Mouse (Mus musculus) induced T-regulatory cell, adult 2 months (primary cell): ENCODE data around the gene Gm45140.

Source experiments
- DNase-seq: peaks from one replicate; pipeline ENCODE4 v3.0.0-alpha.2; 2012; ENCODE audit warnings: low read depth

The Gm45140 gene

DNA sequence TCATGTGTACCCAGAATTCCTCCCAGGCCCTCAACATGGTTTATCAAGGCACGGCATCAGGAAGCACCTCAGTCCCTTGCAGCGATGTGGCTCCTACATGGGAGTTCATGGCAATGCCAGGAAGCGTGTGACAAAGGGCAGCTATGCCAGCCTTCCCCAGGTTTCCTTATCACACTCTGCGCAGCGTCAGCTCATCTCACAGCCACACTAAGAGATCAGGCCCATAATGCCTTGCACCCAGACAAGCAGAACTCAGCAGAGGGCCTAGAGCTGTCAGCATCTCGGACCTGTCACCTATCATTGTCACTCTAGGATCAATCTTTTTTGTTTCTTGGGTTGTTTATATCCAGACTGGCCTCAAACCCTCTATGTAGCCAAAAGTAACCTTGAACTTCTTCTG lies 36.0 kb downstream of the Gm45140 start:
- no peak for DNase-seq

DNA sequence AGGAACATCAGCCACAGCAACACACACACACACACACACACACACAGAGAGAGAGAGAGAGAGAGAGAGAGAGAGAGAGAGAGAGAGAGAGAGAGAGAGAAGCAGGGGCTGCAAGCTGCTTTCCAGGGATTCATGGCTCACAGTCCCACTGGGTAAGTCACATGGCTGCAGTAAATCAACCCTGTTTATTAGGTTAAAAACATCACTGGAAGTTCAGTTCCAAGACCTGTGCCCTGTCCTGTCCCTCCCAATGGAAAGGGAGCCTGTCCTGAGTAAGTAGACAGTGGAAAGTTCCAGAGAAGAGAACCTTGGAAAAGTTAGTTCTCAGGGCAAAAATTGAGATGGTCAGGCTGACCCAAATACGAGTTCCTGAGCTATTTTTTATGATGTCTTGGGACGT lies 38.3 kb downstream of the Gm45140 start:
- DNase-seq: no peak

DNA sequence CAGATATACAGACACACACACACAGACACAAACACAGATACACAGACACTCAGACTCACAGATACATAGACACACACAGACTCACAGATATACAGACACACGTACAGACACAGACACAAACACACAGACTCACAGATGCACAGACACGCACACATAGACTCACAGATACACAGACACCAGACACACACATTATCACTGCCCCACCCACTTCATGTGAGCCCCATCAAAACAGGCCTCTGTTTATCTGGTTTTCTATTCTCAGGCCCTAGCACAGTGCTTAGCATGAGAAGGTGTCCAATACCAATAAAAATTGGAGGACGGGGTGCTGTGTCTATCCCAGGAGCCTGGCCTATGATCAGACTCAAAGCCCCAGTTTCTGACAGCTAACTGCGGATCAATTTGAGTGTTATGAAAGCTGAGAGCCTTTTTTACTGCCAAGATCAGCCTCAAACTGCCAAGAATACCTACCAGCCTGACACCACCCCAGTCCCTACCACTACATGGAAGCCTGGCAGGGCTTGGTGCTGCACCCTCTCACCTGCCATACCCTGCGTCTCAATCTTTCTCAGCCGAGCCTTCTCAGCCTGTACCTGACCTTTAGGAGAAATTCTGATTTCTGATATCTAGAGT lies 39.2 kb downstream of the Gm45140 start:
- DNase-seq: no peak

DNA sequence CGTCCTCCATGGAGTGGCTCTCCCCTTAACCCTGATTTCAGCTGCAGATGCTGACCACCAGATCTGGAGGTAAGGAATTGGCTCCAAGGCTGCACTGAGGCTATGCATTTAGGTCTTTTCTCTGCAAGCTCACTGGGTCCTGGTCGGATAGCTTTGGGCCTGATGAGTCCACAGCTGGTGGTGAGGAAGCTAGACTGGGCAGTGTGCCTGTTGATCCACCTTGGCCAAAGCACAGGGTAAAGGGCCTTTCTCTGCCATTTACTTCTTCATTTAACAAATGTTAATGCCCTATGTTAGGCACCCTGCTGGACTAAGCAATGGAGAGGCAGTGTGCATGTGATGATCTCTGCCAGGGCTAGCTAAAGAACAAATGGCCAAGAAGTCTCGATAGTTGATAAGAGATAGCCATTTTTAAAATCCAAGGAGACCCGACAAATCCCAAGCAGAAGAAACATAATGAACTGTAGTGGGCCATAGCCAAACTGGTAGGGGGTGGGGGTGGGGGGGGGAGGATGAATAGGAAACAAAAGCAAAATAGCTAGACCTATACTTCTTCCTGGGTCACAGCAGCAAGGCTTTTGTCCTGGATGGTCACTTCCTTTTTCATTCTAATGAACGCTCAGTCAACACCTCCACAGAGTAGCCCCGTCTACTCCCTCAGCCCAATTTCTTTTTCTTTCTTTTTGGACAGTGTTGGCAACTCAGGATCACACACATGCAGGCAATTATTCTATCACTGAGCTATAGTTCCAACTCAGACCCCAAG lies 40.0 kb downstream of the Gm45140 start:
- DNase-seq: no peak

DNA sequence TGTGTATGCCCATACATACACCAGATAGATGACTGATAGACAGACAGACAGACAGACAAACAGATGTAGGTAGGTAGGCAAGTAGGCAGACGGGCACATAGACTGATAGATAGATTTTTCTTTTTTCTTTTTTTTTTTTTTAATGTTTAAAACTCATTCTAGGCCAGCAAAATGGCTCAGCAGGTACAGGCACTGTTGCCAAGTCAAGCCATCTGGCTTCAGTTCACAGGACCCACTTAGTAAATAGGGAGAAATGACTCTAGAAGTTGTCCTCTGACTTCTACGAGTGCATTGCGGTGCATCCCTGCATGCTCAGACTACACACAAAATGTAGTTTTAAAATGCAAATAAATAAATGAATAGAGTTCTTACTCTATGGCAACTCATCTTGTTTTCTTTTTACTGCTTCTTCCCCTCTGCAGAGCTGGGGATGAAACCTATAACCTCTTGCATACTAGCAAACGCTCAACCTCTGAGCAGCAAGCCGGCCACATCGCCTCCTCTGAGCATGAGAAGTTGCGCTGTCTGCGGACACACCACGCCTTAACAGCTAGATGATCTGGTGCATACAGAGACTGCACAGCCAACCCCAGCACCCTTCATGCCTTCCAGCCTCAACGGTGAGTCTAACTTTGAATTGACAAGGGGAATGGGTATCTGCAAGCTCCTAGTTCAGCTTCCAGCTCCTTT lies 41.6 kb downstream of the Gm45140 start:
- DNase-seq: no peak

DNA sequence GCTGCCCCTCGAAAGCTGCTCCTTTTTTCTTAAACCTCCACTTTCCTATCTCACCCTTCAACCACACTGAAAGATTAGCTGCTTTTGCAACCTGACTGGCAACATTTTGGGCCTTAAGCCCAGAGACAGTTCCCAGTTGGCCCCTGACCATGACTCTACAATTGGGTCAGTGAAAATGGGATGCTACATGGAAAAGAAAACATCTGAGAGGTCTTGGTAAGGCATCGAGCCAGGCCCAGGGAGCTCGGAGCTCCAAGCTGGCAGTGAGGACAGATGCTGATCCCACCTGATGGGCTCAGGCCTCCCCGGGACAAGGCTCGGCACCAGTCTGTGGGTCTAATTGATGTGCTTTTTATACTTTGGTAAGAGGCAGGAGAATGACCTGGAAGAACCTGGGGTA lies 43.8 kb downstream of the Gm45140 start:
- DNase-seq: no peak

DNA sequence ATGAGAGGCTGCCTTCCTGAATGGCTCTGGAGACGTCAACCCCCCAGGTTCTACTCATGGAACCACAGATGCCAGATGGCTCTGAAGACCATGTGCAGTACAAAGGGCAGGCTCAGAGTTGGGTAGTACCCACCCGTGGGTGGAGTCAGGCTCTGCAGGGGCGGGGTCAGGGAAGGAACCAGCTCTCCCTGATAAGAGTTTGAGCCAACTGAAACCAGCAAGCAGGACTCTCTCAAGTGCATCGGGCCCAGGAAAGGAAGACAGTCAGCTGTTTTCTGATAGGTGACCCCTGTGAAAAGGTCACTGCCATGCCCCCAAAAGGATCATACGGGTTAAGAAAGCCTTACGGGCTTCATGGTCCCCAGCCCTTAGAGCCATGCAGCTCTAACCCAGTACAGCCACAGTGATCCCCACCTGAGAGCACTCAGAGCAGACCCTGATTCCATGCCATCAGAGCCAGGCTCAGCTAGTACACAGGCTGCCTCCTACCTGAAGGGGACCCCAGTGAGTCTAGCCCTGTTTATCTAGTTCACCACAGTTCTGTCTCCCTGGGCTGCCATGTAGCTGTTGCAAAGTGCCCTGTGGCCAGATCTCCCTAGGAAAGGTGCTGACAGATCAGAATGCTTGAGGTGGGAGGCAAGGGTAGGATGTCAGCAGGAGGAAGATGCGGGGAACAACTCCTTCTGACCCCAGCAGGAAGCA lies 44.7 kb downstream of the Gm45140 start:
- no peak for DNase-seq

DNA sequence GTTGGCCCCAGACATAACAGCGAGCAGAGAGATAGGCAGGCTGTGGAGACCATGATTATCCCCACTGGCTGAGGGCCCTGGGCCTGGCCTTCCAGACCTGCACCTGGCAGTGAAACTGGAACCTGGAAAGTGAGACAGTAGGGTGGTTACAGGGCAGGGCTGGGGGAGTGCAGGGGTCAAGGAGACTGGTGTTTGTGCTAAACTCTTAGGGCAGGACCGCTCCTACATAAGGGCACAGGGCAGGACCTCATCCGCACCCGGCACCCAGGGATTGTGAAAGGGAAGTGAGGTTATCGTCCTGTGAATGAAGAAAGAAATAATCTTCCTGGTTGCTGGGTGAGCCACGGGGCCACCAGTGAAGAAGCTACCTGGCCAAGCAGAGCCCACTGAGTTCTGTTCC lies 45.8 kb downstream of the Gm45140 start:
- no peak for DNase-seq

DNA sequence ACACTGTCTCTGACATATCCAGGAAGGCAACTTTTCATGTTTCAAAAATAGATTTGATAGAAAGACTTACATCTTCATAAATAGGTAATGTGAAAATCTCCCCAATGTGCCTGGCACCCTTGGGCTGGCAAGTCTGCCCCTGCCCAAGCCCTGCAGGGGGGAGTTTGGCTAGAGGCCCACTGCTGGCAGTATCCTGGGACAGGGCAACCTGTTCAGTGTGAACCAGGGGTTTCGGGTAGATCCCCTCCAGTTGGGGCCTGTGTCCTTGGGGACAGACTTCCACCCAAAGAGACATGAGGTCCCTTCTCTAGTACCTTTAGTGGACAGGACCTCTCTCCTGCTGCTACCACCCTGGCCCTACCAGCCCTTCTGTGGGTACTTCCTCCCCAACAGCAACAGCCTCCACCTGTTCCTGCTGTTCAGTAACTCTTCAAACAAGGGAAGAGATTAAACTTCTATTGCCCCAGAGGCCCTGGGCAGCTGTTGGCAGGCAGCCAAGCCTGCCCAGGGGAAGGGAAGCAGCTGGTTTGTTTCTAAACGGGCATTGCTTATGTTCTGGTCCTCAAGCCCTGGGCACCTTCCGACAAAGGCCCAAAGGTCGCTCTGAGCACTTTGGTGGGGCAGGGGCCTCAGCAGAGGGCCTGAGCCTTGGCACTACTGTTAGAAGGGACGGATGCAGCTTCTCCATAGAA lies 46.6 kb downstream of the Gm45140 start:
- DNase-seq: no peak

DNA sequence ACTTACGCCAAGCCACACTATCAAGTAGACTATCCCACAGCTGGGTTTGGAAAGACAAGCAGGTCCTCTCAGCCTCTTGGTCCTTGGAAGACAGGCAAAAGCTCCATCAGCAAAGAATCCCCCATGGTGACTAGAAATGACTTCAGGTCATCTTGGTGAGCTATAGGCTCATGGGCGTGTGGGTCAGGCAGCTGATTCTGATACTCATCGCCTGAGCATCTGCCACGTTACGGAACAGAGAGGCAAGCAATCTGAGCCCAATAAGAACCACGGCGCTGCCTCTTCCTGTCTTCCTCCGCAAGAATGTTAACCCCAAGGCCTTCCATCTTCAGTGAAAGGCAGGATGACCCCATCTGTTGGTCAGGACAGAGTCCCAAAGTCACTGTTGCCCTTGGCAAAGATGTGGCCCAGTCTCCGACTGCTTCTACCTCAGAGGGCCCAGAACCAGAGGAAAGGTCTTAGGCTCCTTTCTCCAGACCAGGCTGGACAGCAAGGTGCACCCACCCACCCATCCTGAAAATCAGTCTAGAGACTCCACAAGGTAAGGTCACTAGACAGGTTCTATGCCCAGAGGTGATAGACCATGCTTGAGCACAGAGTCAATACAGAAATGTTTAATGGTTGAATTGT lies 47.2 kb downstream of the Gm45140 start:
- no peak for DNase-seq

DNA sequence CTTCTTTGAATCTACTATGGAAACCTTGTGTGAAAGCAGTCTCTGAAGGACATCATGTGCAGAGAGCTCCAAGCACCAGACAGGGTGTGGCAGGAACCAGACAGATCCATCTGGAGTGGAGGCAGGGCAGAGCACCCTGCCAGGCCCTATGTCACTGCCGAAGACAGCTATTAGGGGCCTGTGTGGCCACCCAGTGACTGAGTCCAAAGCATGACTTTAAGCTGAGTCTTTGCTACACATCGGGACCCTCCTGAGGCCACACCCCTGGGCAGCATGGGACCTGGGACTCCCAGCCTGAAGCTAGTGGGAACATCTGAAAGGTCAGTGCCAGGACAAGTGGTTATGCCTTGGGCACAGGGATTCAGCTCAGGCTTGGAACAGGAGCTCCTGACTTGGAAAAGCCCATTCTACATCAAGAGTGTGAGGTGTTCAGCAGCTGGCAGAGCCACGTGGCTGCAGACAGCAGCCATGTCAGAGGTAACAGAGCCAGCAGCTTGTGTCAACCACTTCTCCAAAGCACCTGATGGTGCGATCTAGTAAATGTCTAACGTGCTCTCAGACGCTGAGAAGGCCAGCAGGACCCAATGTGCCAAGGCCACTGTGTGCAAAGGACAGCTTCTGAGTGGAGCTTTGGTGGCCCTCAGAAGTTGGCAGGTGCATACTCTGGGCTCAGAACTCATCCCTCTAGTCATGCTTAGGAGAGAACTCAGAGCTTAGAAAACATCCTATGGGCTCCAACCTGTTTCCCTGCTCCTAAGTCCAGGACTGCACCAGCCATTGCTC lies 48.3 kb downstream of the Gm45140 start:
- DNase-seq: no peak

DNA sequence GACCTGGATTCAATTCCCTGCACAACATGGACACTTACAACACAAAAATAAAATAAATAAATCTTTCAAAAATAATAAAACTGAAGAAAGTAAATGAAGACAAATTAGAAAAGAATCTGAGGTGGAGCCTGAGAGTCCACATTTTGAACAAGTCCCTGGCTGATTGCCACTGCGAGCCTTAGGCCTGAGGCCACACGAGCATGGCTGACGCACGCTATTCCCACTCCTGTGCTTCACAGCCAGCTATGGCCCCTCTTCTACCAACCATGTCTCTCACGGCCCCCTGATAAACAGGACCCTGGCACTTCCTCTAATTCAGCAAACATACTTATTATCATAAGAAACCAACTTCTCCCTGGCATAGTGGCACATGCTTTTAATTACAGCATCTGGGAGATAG lies 49.0 kb downstream of the Gm45140 start:
- no peak for DNase-seq

DNA sequence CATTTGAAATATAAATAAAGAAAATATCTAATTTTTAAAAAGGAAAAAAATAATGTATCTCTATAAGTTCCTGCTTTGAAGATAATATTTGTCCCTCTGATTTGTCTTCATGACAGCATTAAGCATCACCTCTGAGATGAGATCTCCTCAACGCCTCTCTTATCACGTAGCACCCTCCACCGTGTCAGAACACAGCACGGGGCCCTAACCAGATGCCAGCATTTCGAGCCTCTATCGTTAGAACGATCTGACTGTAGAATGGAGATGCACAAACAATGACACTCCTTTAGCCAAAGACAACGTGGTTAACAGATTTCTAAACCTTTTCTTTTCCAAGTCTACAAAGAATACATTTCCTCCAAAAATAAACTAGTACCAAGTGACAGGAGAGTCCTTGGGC lies 51.6 kb downstream of the Gm45140 start:
- no peak for DNase-seq

DNA sequence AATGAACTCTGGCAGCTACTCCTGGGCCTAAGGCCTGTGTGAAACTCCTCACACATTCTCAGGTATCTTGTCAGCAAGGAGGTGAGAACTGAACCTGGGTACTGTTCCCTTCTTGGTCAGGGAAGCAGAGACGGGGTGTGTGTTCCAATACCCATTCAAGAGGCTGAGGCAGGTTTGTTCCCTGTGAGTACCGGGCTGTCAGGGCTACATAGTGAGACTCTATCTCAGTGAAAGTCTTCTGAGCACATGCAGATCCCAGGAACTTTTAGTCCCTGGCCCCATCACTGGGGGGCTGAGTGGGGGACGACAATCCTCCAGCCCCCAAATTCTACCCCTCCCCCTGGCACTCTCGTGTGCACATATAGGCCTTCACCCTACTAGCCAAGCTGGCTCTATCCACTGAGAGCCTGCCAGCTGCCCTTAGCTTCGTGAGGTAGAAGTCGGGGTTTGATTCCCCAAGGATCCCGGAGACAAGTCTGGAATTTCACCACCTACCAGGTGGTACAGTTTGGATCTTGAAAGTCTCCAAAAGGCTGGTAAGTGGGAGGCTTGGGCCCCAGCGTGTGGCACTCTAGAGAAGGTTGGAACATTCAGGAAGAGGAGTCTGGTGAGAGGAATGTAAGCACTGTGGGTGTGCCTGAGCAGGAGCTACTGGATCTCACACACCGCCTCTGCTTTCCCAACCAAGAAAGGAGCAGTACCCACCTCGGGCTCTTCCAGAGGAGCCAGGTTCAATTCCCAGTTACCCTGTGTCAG lies 54.9 kb downstream of the Gm45140 start:
- no peak for DNase-seq

DNA sequence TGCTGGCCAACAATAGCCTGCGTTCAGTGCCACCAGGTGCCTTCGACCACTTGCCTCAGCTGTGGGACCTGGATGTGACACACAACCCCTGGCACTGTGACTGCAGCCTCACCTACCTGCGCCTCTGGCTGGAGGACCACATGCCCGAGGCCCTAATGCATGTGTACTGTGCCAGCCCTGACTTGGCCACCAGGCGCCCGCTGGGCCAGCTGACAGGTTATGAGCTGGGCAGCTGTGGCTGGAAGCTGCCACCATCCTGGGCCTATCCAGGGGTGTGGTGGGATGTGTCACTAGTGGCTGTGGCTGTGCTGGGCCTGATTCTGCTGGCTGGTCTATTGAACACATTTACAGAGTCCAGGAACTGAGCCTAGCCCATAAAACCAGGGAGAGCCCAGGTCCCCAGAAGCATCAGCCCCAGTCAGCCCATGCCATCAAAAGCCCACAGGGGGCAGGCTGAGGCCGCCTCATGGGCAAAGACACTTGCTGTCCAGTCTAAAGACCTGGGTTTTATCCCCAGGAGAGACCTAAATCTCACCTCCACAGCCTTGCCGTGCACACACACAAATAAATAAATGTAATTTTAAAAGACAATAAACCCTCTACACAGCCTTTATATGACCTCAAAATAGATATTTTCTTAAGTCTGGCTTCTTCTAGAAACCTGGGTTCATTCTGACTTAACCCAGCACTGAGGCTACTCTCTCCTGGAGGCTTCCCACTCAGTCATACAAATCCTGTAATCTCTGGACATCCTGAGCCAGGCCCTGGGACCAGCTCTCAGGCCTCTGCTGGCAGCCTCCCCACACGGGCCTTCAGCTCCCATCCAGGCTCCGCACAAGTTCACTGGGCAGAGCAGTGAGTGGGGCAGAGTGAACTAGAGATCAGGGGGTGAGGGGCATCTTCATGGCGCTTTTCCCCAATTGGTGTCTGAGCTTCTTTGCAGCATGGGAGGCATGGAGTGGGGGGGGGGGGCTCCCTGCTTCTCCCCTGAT lies 56.1 kb downstream of the Gm45140 start:
- no peak for DNase-seq

DNA sequence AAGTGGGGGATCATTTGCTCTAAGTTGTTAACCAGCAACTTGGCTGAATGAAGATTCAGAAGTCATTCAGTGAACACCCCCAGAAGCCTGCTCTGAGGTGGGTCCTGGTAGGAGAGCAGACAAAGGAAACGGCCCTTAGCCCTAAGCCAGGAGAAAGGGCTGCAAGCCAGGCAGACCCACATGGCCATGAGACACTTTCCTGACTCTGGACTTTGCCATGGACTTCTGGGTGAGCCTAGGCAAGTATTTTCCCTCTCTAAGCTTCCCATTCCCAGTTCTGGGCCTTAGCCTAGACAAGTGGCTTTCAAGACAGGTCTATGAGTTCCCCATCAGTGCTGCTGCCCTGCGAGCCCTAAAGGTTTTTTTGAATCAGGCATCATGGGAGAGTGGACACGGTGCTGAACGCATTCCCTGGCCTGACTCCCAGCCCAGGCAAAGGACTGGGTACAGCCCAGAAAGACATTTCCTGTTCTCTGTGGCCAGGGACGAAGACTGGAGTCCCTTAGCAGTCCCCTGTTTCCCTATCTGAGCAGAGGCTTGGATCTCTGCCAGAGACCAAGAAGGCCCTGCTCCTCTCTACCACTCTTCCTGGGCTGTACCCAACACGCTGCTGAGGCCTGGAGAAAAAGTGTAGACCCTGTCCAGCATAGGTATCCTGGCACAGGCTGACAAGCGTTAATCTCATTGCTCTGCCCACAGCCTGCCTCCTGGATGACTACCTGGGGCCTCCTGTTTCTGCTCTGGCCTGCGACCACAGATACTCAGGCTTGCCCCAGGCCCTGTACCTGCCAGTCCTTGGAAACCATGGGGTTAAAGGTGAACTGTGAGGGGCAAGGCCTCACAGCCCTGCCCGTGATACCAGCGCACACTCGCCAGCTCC lies 57.1 kb downstream of the Gm45140 start:
- DNase-seq: no peak

DNA sequence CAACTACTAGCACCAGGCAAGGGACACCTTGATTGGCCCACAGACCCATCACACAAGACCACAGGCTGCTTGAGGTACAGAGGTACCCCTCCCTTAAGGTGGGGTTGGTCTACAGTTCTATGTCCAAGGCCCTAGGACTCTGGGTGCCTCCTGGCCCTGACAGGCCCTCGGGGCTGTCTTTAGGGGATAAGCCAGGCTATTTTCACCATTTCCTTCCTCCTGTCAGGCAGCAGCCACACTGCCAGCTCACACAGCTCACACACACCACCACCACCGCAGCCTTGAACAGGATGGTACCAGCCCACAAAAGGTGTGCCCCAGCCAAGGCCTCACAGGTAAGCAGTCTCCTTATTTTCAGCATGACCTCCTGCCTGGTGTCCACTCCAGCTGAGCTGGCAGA lies 57.8 kb downstream of the Gm45140 start, which contains the start of gene Gp9:
Gene Gp9, plus strand, starts transcription at position 231 of the 400 bp plus-strand sequence.
- DNase-seq: no peak

DNA sequence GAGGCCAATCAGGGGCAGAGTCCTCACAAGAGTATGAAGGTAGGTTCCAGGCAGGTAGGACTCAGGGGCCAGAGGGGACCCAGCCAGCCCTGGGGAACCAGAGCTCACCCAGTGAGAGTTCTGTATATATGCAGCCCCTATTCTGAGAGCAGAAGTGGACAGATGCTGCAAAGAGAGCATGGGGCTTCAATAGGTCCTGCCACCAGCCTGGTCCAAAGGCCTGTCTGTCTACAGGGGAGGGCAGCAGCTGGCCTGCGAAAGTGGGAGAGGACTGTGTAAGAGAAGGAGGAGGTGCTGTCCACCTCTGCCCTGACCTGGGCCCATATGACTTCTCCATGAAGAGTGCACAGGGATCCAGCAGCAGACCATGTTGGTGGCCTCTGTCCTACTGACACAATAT lies 58.9 kb downstream of the Gm45140 start:
- no peak for DNase-seq
